Mouse (Mus musculus) frontal cortex, adult (tissue): ENCODE measurements at regions not wholly inside any gene's neighbourhood (a gene's known extent, or its start where the extent isn't known, plus 50 kb on each side); places are given as distances from the start of the nearest gene placed in this dataset.

Source experiments
- ATAC-seq: cut with Nextera tagmentation; 2 replicates; pipeline ENCODE4 v1.9.2; 2017; ENCODE audit warnings: mild to moderate bottlenecking, moderate library complexity, mixed read lengths; ENCODE audit not compliant: low TSS enrichment

GRCm38 (mm10) chr16:93533205-93533604 lies 70.7 kb downstream of the Setd4 start:
- ATAC-seq, result no peak

GRCm38 (mm10) chr16:93531937-93532336 lies 71.9 kb downstream of the Setd4 start:
- ATAC-seq, result no peak

DNA sequence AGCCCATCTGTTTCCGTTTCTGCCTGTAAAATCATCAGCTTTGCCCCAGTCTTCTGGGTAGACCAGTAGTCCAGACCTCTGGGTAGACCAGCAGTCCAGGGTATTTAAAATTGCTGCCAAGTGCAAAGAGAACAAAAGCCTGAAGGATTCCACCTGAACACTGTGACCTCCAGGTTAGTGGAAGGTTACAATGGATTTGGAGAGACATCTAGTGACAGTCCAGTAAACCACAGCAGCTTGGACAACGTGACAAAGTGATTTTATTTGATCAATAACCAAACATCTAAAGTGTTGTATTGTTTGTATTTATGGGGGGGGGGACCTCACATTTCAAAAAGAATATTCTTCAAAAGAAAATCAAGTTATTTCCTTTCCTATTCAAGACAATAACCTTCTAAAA lies 81.4 kb downstream of the Setd4 start:
- ATAC-seq, result no peak

DNA sequence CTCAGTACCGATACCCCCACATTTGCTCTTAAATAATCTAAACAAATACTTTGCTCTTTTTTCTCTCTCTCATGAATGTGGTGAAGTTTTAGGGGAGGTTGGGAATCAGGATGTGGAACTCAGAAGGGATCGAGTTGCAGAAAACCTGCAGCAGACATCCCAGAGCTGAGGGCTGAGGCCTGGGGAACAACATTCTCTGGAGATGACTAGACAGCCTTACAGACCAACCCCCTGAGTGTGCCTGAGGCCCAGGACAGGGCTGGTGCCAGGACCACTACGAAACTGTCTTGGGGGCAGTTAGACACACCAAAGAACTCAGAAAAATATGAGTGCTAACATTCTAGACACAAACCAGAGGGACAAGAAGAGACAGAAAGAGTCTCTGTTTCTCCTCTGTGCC lies 83.4 kb downstream of the Setd4 start:
- no peak for ATAC-seq

DNA sequence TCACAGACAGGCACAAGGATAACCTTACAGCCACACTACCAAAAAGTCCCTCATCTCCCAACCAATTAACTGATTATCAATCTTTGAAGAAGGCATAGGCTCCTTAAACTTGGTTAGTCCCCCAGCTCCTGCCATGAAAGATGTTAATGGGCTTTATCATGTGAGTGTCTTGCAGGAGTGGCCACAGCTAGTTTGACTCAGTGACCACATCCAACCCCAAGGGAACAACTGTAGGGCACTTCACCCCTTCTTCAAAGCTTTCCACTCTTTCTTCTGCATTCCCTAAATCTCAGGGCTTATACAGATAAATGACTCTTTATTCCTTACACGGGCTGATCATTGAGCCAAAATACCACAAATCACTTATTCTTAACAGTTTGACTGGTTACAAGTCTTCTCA lies 85.2 kb downstream of the Setd4 start:
- ATAC-seq, result no peak

DNA sequence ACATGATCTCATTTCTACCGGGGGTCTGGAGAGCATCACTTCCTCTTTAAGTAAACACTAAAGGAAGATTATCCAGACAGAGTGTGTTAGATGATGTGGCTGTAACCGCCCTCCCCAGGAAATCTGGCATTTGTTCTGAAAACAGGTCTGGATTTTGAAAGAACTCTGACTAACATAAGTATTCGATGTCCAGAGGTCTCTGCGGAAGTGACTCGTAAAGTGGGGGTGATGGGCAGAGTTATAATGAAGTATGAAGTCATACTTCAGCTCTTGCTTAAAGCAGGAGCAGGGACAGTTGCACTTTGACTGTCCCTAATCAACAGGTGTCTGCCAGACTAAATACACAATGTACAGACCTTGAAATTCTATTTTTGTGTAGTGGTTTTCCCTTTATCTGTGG lies 87.1 kb downstream of the Setd4 start:
- no peak for ATAC-seq

- no peak for ATAC-seq
These were observed 88.4 kb downstream of the Setd4 start for GRCm38 (mm10) chr16:93515456-93515941.

DNA sequence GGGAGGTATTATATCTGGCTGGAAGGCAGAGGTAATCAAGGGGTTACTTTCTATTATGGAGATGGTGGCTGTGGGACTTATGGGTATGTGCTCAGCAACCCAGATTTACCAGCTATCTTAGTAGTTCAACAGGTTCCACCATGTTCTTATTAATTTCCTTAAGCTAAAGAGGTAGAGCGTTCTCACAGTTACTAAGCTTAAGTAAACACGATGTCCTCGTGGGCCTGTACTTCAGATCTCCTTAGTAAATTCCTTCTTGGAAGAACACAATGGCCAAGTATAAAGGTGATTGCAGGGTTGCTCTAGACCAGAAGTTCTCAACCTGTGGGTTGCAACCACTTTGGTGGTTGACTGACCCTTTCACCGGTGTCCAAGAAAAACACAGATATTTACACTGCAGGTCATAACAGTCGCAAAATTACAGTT lies 90.2 kb downstream of the Setd4 start:
- ATAC-seq, result no peak

GRCm38 (mm10) chr16:93511988-93512387 lies 91.9 kb downstream of the Setd4 start:
- no peak for ATAC-seq

- no peak for ATAC-seq
These were observed 92.3 kb downstream of the Setd4 start for GRCm38 (mm10) chr16:93511517-93511916.

DNA sequence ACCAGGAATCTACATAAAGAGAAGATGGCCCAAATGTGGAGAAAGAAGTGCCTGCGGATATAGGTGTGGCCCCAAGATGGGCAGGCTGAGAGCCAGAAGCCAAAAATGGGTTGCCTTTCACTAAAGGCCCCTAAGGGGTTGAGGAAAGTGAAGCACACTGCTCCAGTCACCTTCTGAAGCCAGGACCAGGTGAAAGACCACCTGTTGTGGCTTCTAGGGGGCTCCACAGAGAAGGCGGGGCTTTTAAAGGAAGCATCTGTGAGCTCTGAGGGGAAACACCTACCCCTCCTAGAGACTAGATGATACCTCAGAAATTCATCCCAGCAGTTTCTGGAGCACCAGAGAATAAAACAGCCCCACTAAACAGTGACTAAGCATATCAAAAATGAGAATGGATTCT lies 105.1 kb downstream of the Setd4 start:
- no peak for ATAC-seq

DNA sequence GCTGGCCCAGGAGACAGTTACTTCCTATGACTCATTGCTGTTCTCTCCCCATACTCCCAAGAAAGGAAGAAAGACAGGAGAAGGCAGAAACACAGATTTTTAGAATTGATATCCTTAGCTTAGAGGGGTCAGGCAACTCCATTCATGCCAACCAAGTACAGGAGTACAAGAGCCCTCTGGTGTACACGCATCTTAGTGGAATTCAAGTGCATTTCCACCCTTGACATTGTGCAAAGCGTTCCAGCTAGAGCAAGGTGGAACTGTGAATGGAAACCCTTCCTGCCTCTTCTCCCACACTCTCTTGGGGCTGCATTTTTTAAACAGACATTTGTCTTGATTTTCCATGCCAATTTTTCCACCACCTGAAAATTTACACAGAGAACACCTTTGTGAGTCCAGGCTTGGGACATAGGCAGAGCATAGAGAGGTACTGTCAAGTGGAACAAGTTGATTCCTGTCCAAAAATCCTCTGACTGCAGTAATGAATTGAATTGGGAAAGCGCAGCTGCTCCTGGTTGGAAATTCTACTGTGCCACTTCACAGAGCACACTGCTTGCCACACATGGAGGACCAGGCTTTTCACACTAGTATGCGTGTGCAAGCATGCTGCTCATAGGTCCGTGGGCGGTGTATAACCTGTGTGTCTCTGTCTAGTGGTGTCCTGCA lies 110.4 kb downstream of the Setd4 start:
- ATAC-seq, result no peak

DNA sequence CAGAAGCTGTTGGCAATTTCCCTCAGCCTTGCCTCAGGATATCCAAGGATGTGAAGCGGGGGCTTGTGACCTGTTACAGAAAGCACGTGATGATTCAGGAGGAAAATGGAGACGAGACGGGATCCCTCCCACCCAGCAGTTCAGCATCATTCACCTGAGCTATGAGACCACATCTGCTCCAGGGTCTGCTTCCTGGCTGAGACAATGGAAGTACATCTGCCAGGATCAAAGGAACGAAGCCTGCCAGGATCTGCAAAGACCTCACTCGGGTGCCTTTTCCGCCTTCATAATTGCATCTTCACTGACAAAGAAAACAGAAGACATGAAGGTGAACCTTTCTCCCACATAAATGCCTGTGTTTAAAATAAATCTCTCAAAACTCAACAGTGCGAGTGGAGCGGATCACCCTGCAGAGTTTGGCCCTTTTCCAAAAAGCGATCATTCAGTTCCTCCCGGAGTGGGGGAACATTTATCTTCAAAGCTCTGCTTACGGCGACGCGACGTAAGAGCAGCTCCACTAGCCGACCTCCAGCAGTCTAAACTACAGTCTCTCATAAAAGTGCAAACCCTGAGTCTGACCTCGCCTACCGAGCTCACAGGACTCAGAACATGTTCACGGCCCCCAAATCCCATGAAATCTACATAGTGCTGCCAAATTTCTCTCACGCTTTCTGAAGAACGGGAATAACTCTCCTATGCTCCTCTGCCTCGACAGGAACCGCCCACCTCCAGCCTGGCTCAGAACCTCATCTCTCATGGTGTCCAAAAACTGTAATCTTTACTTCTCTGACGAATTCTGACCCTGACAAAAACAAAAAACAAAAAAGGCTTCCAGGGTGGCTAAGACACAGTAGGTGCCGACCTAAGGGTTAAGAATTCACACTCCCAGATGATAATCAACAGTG lies 117.0 kb downstream of the Setd4 start:
- peak; percentile 84 for ATAC-seq

- no peak for ATAC-seq
These were observed 133.9 kb downstream of the Setd4 start for GRCm38 (mm10) chr16:93469957-93470356.

DNA sequence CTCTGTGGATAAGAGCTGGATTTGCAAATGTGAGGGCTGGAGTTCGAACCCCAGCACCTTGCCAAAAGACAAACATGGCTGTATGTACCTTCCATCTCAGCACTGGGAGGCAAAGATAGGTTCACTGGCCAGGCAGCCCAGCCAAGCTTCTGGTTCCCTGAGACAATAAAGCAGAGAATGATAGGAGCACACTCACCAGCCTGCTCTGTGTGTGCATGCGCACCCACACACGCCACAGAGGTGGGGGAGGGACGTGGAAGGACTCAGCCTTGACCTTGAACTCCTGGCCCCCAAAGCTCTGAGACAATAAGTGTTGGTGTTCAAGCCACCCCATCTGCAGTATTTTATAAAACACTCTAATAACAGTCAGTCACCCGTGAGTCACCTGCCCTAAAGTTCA lies 138.1 kb downstream of the Setd4 start:
- no peak for ATAC-seq

DNA sequence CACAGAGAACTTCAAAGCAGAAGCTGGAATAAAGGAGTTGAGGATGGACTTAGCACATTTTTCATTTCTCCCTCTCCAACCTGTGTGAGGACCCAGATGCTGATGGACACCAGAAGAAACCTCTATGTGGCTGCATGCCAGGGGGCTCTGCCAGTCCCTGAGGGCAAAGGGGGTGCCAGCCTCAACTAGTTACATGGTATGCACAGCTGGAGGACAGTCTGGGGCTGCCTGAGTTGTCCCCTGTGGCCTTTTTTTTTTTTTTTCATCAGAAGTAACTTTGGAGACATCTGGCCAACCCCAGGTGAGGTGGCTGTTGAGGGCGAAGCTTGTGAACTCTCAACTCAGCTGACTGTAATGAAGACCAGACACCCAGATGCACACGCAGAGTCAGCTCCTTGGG lies 139.0 kb downstream of the Setd4 start:
- no peak for ATAC-seq

- ATAC-seq, result no peak
These were observed 140.5 kb downstream of the Setd4 start for GRCm38 (mm10) chr16:93463405-93463804.

GRCm38 (mm10) chr16:93462286-93462610 lies 141.6 kb downstream of the Setd4 start:
- no peak for ATAC-seq

DNA sequence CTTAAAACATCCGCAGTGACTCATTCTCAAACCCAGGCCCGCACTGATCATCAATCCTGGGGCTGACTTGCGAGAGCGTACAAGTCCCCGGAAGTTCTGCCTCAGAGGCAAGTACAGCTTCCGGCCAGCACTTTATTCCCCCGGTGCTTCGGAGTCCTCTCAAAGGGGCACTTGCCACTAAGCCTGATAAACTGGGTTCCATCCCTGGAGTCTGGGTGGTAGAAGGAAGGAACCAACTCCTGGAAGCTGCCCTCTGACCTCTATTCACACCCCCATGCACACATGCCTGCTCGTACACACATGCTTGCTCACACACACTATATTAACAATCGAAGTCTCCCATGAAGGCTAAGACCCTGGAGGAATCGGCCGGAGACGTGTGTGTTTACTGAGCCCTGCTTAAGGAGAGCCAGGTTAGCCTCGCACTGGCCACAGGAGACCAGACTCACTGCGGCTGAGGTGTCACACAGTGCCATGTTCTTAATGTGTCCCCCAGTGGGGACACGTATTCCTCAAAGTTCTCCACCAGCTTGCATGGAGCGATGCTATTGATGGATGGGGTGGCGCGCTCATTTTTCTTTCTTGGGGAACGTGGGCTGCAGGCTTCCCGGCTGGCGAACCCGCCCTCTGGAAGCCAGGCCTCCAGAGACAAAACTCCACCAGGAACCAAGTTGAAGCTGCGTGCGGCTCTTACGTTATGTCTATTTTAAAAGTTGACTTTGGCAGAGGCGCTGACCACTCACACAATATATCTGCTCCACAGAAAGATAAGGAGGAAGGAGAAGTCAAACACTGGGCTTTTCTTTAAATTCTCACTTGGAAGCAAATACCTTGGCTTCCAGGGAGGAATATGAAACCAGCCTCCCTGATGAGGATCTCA lies 142.2 kb downstream of the Setd4 start:
- no peak for ATAC-seq

GRCm38 (mm10) chr16:93459497-93460240 lies 144.2 kb downstream of the Setd4 start:
- ATAC-seq, result no peak
